Mouse (Mus musculus): ENCODE results near the gene Plxdc1.

The Plxdc1 gene

DNA sequence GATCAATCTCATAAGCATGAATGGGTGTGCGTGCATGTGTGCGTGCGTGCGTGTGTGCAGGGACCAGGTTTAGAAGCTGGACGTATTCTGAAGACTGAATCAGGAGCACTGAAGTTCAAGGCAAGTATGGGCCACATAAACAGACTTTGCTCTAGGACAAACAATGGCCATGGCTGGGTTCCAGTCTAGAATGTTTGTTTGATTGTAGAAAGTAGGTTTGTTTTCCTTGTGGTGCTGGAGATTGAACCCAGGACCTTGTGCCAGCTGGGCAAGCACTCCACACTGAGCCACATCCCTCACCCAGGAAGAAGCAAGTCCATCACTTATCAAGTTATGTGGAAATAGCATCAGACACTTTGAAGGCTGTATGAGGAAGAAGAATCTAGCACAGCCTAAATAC, 29.9 kb upstream of the Plxdc1 start:
- DNase-seq, result no peak

DNA sequence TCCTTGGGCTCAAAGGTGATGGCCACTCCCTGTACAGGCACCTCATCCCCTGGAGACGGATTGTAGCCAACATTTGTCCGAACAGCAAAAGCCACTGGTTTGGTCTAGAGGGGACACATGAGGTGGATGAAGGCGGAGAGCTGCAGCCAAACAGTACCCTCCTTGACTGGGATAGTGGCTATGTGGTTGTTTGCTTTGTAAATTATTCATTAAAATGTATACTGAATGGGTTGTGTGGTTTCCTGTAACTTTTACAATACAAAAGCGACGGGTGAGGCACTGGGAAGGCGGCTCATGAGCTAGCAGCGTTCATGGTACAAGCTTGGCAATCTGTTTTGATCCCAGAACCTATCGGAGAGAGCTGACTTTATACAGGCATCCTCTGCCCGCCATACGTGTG, 26.6 kb upstream of the Plxdc1 start:
- no peak for DNase-seq

DNA sequence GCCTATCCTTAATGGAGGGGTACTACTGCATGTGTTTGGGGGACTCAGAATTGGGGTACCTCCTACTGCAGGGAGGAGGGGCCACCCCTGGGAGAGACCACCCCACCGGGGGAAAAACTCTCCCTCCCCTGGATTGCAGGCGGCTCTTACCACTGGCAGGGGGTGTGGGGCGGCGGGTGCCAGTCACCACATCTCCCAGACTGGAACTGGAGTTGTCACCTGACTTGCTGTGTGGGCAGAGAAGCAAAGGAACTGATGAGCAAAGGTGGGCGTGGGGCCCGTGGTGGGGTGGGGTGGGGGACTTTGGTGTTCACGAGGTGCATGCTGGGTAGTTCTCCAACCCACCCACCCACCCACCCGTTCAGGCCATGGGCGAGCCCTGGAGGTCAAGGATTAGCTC, 25.5 kb upstream of the Plxdc1 start:
- DNase-seq, result no peak

DNA sequence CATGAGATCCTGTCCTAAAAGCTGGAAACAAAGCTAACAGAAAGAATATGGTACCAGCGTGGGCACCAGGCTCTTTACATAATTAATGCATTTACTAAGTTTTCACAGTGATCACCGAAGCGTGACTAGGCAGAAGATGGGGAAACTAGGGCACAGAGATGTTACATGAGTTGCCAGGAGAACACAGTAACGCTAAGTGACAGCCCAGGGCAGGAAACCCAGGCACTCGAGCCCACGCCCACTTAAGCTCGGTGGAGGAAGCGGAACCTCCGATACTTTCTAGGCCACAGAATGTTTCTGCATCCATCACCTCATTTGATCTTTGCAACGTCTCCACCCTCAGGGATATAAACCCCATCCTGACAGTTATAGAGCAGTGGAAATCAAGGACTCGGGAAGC, 21.8 kb upstream of the Plxdc1 start:
- no peak for DNase-seq

DNA sequence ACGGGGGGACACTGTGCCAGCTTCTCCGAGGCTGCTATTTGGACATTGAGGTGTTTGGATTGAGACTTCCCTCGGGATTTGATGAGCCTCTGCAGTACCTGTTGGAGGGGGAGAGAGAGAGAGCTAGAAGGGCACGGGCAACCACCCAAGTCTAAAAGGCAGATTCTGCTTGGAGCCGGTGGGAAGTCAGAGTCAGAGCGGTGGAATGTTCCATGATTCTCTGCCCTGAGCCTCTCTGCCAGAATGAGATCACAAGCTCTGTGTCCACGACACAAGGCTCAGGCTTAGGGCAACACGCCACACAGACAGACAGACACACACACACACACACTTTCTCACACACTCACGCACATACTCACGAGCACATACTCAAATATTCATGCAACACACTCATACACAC, 19.4 kb upstream of the Plxdc1 start:
- no peak for DNase-seq

DNA sequence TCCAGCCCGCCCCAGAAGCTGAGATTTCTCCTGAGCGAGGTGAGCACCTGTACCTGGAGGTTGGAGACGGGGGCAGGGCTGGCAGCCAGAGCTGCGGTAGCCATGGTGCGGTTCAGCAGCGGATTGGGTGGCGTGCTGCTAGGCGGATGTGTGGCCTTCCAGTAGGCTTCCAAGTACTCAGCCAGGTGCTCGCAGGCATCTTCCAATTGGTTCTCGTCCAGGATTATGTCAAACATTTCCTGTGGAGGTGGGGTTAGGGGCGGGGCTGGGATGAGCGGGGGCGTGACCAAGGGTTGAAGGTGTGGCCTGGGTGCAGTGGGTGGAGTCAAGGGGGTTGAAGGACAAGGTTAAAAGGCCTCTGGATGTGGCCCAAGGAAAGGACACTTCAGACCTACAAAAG, 18.8 kb upstream of the Plxdc1 start:
- DNase-seq, result no peak

DNA sequence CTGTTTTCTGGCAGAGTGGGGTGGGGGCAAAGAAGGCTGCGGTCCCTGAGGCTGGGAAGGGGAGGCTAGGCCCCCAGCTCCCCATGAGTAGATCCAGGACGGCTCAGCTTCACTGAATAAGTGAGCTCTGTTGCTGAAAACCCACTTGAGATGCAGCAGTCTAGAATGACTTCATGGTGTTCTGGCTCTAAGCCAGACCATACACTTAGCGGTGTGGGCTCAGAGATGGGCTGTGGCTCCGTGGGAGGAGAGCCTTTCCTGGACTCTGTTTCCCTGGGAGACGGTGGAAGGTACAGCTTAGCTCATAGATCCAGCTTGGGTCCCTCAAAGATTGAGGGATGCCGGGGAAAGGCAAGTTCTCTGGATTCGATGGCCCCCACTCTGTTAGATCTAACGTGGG, 17.9 kb upstream of the Plxdc1 start:
- no peak for DNase-seq

DNA sequence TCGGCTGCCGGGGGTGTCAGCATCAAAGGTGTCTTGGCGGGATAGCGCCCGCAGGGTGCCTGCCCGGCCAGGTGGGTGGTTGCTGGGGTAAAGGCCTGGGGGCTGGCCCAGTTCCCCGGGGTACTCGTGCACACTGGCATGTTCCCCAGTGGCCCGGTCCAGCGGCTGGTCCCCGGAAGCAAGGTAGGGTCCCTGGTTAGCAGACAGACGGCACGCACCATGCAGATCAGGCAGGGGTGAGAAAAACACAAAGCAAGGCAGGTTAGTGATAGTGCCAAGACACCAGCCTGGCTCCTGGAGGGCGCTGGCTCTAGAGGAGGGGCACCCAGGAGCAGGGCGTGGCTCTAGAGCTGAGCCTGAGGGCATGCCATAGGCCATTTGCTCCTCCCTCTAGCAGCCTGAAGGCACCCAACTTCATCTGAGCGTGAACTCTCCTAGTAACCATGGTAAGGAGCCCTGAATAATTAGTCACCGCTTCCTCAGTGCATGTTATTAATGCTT, 17.0 kb upstream of the Plxdc1 start:
- DNase-seq, result no peak

DNA sequence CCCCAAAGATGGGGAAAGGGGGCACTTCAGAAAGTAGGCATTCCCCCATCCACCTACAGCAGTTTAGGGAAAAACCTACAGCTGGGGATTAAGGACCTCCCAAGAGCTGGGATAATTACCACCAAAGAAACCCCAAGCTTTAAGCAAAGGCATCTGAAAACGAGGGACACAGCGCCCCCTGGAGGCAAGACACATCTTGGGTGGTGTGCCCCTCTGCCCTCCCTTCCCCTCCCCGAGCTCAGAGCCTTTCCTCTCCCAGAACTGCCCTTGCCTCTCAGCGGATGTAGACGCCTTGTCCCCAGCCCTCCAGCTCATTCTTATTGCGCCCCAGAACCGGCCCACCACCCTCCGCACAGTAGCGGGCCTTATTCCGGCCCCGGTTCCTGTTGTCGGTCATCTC, 16.4 kb upstream of the Plxdc1 start:
- DNase-seq, result peak; percentile 77

DNA sequence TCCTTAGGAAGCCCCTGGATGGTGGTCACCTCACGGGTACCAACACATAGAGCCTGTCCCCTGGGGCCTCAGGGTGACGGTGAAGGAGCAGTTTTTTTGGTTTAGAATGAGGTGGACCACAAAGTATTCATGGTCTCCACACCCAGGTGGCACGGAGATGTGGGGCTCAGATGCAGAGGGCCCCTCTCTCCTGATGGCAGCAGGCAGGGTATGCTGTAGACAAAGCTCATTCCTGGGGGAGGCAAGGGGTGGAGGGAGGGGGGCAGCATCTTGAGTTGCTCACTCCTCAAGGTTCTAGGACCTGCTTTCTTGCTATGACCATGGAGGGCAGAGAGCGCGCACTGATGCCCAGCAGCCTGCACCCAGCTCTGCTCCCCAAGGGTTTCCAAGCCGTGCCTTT, 15.7 kb upstream of the Plxdc1 start:
- no peak for DNase-seq

DNA sequence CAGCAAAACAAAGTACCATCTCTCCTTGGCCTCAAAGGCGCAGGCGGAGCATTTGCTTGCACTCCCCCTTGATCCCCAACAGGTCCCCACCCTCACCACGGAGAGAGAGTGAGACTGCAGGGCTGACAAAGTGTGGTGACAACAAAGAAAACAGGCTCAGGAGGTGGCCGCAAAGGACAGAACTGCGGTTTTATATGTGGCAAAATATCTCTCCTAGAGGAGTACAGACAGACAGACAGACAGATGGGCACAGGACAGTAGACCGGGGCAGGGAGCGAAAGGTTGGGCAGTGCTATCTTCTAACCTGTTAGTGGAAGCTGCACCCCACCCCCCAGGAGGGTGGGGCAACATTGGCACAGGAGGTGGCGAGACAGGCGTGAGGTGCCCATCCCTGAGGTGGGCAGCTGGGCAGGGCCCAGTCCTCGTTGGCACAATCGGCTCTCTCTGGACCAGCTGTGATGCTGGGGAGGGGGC, 15.1 kb upstream of the Plxdc1 start:
- DNase-seq, result no peak

DNA sequence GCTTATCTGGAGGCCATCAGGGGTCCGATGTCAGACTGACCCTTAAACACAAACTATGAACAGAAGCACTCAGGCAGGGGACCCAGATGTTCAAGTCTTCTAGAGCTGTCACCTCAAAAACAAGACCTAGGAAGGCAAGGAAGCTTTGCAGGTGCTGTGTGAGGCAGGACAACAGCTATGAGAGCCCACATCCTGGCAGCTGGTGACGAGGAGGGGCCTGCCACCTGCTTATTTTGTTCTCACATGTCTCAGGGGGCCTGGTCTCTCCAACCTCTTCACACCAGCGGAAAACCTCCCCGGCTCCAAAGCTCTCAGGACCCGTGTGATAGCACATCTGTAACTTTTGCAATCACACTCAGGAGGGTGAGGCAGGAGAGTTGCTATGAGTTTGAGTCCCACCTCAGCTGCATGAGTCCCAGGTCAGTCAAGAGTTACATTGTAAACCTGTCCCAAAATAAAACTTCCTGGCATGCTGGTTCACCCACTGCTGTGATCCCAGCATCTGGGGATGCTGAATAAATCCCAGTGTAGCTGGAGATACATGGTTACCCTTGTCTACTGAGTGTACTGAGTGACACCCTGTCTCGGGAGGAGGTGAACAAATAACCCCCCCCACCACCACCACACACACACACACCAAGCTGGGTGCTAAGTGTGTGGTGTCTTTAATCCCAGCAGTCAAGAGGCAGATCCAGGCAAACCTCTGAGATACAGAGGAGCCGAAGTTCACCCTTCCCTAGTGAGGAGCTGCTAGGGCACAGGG, 14.3 kb upstream of the Plxdc1 start:
- DNase-seq, result no peak

DNA sequence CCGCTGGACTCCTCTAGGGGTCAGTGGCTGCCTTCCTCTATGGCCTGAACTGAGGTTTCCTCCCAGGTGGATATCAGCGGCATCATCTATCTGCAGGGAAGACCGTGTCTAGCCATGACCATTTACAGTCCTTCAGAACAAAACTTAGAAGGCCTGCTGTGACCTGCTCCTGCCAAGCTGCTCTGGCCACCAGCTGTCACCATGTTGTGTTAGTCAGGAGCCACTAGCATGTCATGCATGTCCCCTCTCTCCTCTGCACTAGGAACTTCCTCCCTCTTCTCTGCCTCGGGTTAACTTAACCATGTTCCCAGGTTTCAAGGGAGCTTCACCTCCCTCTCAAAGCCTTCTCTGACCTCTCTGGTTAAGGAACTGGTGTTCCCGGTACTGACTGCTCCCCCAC, 13.5 kb upstream of the Plxdc1 start:
- DNase-seq, result no peak

DNA sequence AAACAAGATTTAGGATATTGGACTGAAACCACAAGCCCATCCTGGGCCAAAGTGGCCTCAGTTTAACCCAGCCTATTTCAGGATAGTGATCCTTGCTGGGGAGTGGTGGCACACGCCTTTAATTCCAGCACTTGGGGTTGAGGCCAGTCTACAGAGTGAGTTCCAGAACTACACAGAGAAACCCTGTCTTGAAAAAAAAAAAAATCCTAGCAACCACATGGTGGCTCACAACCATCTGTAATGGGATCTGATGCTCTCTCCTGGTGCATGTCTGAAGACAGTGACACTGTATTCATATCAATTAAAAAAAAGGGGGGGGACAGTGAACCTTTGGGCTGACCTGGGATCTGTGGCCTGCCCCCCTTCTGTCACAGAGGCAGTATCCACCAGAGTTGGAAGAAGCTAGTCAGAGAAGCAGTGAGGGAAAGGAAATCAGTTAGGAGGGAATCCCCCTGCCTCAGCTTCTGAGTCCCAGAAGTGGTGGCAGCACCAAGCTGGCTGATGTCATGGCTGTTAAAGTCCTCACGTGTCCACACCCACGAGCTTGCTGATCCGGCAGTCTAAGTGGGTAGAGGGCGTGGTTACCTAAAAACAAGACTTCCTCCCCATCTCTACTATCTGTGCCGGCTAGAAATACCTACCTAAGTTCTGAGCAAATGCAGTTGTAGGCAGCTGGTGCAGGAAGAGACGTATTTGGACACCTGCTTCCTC, 12.8 kb upstream of the Plxdc1 start:
- DNase-seq, result no peak

DNA sequence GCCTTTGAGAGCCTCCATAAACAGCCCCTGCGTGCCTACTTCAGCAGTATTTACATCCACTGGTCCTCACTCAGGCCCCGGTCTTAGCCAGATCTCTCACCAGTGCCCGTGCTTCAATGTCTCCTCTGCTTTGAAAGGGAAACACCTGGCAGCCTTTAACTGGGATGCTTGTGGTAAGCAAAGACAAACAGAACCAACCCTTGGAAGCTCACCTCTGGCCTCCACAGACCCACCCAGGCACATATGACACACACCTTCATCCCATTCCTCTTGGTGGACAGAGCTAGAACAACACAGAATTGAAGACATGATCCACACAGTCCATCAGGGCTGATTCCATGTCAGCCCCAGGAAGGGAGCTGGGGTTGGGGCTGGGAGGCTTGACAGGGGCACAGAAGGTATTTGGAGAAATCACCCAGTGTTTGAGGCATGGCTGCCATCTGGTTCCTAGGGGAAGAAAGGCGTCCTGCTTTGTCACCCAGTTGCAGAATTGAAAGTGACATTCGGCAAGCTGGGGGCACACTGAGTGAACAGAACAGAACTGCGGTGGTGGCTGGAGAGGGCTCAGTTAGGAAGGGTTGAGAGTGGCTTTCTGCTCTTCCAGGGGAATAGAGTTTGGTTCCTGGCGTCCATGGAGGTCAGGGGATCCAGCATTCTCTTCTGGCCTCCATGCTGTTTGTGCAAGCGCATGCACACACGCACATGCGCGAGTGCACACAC, 12.0 kb upstream of the Plxdc1 start:
- no peak for DNase-seq

DNA sequence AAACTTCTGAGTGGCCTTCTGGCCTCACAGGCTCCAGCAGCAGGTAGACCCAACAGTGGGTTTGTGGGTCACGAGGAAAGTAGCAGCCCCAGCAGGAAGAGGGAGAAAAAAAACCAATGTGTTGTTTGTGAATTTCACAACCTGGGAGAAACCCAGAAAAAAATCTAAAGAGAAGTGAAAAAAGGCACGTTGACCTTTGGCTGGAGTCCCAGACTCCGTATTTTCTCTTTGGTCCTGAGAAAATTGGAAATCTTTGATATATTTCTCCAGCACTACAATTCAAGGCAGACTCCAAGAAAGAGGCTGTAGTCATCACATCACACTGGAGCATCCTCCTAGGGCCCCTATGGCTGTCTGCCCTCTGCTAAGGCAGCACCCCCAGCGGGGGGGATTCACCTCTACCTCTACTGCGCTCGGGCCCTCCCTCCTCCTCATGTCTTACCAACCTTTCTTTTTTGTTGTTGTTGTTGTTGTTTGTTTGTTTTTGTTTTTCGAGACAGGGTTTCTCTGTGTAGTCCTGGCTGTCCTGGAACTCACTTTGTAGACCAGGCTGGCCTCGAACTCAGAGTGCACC, 11.2 kb upstream of the Plxdc1 start:
- DNase-seq, result no peak

DNA sequence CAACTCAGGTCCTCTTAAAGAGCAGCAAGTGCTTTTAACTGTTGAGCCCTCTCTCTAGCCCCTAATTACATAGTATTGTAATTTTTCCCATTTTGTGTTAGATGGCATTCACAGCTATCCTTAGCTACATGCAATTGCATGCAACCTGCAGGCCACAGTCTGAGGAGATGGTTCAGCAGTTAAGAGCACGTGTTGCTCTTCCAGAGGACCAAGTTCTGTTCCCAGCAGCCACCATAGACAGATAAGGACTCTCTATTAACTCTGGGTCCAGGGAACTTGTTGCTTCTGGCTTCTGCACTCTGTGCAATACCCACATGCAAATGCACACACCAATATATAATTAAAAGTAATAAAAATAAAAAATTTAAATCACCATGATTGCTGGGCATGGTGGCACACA, 10.4 kb upstream of the Plxdc1 start:
- no peak for DNase-seq

DNA sequence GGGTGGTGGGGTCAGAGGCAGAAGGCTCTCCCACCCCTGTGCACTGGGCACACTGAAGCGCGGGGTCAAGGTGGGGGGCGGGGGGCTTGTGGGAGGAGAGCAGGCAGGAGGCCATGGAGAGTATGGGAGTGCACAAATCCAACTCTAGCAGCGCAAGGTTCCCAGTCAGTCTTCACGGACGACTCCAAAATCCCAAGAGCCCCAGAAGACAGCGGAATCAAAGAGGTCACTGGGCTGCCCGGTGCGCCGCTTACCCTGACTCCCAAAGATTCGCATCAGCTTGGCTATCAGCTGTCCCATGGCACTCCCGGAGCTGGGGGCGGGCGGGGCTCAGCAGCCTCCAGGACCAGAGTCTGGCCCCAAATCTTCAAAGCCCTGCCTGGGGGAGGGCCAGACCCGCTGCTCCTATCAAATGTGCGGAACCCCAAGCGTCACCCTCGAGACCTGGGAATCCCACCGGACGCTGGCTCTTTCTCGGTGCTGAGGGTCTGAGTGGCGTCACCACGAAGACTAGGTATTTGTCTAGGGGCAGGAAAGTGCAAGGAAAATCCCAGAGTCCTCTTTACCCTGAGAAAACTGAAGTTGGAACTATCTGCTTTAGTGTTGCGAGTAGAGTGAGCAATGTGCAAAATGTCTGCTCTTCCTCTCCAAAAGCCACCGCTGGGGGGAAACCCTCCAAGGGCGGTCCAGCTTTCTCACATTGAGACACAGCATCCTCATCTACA, 9.5 kb upstream of the Plxdc1 start, which contains the start of gene Arl5c:
Gene Arl5c, minus strand, starts transcription at position 618 of the 725 bp plus-strand sequence.
- DNase-seq, result no peak

DNA sequence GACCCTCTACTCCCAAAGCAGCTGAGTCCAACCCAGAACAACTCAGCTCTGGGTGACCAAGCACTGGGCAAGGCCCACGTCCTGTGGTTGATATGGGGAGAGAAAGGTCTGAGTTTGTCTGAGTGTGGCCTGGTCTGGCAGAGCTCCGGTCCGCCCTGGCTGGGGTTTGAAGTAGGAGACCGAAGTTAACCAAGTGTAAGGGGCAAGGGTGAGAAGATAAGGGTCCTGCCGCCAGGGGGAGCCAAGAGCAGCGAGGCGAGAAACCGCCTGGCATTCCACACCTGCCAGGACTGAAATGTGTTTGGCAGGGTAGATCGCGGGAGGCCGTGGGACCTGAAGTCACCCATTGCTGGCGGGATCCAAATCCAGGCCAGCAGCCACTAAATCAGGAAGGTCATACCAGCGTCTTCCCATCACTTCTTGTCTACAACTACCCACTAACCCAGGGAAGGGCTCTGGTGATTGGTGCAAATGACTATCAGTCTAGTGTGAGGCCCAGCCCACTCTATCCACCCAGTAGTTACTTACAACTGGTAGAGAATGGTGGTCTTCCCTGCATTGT, 8.4 kb upstream of the Plxdc1 start:
- peak; percentile 76 for DNase-seq

DNA sequence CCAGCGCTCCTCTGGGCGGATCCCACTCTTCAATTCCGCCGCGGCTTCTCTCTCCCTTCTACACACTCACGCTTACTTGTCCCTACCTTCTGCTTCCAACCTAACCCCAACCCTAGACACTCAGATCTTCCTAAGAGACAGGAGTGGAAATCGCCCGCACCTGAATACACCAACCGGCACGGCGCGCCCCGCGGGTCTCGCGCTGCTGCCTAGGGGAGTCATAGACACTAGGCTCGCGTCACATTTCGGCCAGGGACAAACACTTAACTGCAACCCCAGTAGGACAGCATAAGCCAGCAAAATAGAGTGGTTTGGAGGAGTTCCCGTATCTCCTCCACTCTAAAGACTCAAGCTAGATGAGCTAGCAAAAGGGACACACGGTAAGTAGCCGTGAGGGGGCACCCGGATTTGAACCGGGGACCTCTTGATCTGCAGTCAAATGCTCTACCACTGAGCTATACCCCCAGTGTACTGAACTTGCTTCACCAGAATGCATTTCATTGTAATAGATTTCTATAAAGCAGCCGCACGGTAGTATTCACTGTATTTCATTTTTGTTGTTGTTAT, 2.4 kb upstream of the Plxdc1 start:
- DNase-seq, result peak; percentile 93

DNA sequence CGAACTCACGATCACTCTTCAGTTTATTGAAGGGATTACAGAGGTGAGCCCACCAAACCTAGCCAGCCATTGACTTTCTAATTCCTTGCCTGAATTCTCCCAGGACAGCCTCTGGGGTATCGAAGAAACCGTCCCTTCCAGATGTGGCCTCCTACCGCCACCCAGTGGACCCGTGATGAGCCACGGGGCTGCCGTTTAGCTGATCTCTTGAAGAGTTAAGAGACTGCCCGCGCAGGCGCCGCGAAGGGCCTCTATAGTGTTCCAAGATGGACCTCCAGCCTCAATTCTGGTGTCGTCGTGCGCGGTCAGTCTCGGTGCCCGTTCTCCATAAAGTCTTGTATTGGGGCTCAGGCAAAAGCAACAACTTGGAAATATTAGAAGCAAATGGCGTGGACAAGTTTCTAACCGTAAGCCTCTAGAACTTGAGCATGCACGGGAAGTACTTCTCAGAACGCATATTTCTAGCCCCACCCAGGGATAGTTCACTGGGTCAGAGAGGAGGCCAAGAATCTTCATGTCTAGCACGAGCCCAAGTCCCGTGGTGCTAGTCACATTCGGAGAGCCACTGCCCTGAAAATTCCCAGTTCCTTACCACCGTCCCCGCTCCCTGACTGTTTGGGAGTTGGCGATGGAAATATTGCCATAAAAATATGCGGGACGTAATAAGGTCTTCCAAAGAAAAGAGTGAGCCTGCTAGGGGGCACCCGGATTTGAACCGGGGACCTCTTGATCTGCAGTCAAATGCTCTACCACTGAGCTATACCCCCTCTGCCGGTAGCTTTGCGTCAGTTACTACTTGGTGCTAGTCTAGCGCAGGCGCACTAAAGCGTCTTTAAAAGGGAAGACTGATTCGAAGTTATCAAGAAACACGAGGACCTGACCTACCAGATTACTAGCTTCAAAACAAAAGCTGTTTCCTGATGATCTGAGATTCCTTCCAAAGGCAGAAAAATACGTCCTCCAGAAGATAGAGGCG, 1.6 kb upstream of the Plxdc1 start:
- DNase-seq, result peak; percentile 97

Measured in cerebellum, adult 8-10 months (tissue).